Mouse (Mus musculus) CH12.LX (cell line): ENCODE measurements at regions not wholly inside any gene's neighbourhood (a gene's known extent, or its start where the extent isn't known, plus 50 kb on each side); places are given as distances from the start of the nearest gene placed in this dataset.

ENCODE experiments used
- DNase-seq: peaks from one replicate; pipeline ENCODE4 v3.0.0-alpha.2; 2013; ENCODE audit errors: extremely low read depth
- H3K27ac ChIP-seq: 2 replicates; pipeline ENCODE4 v1.5.1; 2012; ENCODE audit warnings: low read depth, mild to moderate bottlenecking, control low read depth, moderate library complexity; ENCODE audit not compliant: insufficient read depth
- H3K27me3 ChIP-seq: replicated peaks from 2 replicates; pipeline ENCODE3; 2012; ENCODE audit warnings: inconsistent platforms
- H3K36me3 ChIP-seq, 2 experiments: replicated peaks in 1 of 2; 2 replicates each; pipeline versions ENCODE3 to v1.6.1; 2012; ENCODE audit warnings: inconsistent platforms in 1 of 2, low read length in 1 of 2, mild to moderate bottlenecking in 1 of 2, mixed read lengths in 1 of 2, moderate library complexity in 1 of 2; ENCODE audit not compliant: control insufficient read depth in 1 of 2, insufficient read depth in 1 of 2
- H3K4me1 ChIP-seq, 2 experiments: 2 replicates each; pipeline ENCODE4 v1.6.1; 2012; ENCODE audit warnings: inconsistent platforms in 1 of 2, moderate library complexity in 1 of 2; ENCODE audit not compliant: insufficient read depth in 2 of 2, control insufficient read depth in 1 of 2
- H3K4me2 ChIP-seq: 2 replicates; pipeline ENCODE4 v1.6.1; 2012; ENCODE audit warnings: low read depth, mild to moderate bottlenecking, control low read depth; ENCODE audit not compliant: poor library complexity, insufficient read depth, severe bottlenecking
- H3K4me3 ChIP-seq, 3 experiments: fragments of 150-350 bp in 1 of 3; sonication (generic) in 1 of 3; replicated peaks in 1 of 3; 2 replicates each; pipeline versions ENCODE3 to v1.5.1; 2011 to 2012; ENCODE audit warnings: low read depth in 2 of 3, low read length in 2 of 3, mild to moderate bottlenecking in 2 of 3, moderate library complexity in 2 of 3, control low read depth in 1 of 3, improper control_type of control experiment in 1 of 3, inconsistent platforms in 1 of 3, mixed read lengths in 1 of 3; ENCODE audit not compliant: poor library complexity in 1 of 3
- H3K79me2 ChIP-seq: replicated peaks from 2 replicates; pipeline ENCODE4 v1.6.1; 2012; ENCODE audit warnings: mild to moderate bottlenecking, moderate library complexity; ENCODE audit not compliant: control insufficient read depth, poor library complexity, insufficient read depth, severe bottlenecking; ENCODE audit errors: extremely low read depth
- H3K9ac ChIP-seq: 2 replicates; pipeline ENCODE4 v1.6.1; 2012; ENCODE audit warnings: low read depth, mild to moderate bottlenecking, control low read depth, moderate library complexity; ENCODE audit not compliant: insufficient read depth
- H3K9me3 ChIP-seq: replicated peaks from 2 replicates; pipeline ENCODE3; 2012; ENCODE audit warnings: low read length, inconsistent platforms, mixed read lengths
- ETS1 ChIP-seq: conservative IDR thresholded peaks from 2 replicates; pipeline ENCODE4 v1.6.1; 2012; ENCODE audit warnings: low read depth, mild to moderate bottlenecking, inconsistent platforms, low read length, improper control_type of control experiment, moderate library complexity
- GABPA ChIP-seq: IDR thresholded peaks from 2 replicates; pipeline ENCODE4 v1.6.1; 2012; ENCODE audit warnings: low read depth, low read length, improper control_type of control experiment, inconsistent platforms; ENCODE audit not compliant: insufficient replicate concordance
- IRF4 ChIP-seq: IDR thresholded peaks from 2 replicates; pipeline ENCODE4 v1.6.1; 2014; ENCODE audit warnings: low read depth, mild to moderate bottlenecking, inconsistent platforms, low read length, improper control_type of control experiment
- JUND ChIP-seq: conservative IDR thresholded peaks from 2 replicates; pipeline ENCODE4 v1.6.1; 2011; ENCODE audit warnings: low read depth, low read length, improper control_type of control experiment
- KAT2A ChIP-seq: IDR thresholded peaks from 2 replicates; pipeline ENCODE4 v1.6.1; 2012; ENCODE audit warnings: low read length, improper control_type of control experiment, inconsistent platforms; ENCODE audit not compliant: insufficient replicate concordance
- MAX ChIP-seq: IDR thresholded peaks from 2 replicates; pipeline ENCODE4 v1.6.1; 2011; ENCODE audit warnings: low read length, improper control_type of control experiment
- MAZ ChIP-seq: IDR thresholded peaks from 2 replicates; pipeline ENCODE4 v1.6.1; 2012; ENCODE audit warnings: low read depth, mild to moderate bottlenecking, inconsistent platforms, low read length, improper control_type of control experiment, moderate library complexity
- MEF2A ChIP-seq: IDR thresholded peaks from 2 replicates; pipeline ENCODE4 v1.6.1; 2014; ENCODE audit warnings: low read depth, mild to moderate bottlenecking, inconsistent platforms, low read length, improper control_type of control experiment, borderline replicate concordance
- MXI1 ChIP-seq: IDR thresholded peaks from 2 replicates; pipeline ENCODE4 v1.6.1; 2011; ENCODE audit warnings: mild to moderate bottlenecking, low read depth, low read length, improper control_type of control experiment
- MYC ChIP-seq: IDR thresholded peaks from 2 replicates; pipeline ENCODE4 v1.6.1; 2011; ENCODE audit warnings: low read depth, mild to moderate bottlenecking, improper control_type of control experiment, low read length
- SIN3A ChIP-seq: IDR thresholded peaks from 2 replicates; pipeline ENCODE4 v1.6.1; 2012; ENCODE audit warnings: low read length, improper control_type of control experiment, inconsistent platforms
- SMC3 ChIP-seq: IDR thresholded peaks from 2 replicates; pipeline ENCODE4 v1.6.1; 2011; ENCODE audit warnings: low read depth, low read length, improper control_type of control experiment
- dilution Hi-C: fragments of 300-500 bp; cut with MboI; formaldehyde crosslinking; loops from 2 replicates; pipeline ENCODE4 v1.14.3; 2020; ENCODE audit warnings: low sequenced_read_pairs; ENCODE audit not compliant: extremely low pct_unique_long_range_greater_than_20kb, extremely low pct_ligation_motif_present
- in situ Hi-C: fragments of 300-500 bp; cut with MboI; formaldehyde crosslinking; loops from 3 replicates; pipeline ENCODE4 v1.14.3; 2019; ENCODE audit warnings: low sequenced_read_pairs, low pct_ligation_motif_present, low pct_unique_long_range_greater_than_20kb, mixed read lengths

- peak overlapping the region; percentile 35; the same call in 1 of the 2 replicates for H3K27ac ChIP-seq
Measured at GRCm38 (mm10) chr10:19209751-19210150, 146.6 kb upstream of the Olig3 start.

GRCm38 (mm10) chr10:19208101-19208722 is 148.1 kb upstream of the Olig3 start:
- in situ Hi-C loops = no loop called here
- no peak overlapping the region for H3K27ac ChIP-seq
- no peaks in the 10 kb centered on the region for H3K36me3 ChIP-seq
- H3K79me2 ChIP-seq = no peaks in the 10 kb centered on the region
- no peaks in the 10 kb centered on the region for H3K27me3 ChIP-seq
- no peak for DNase-seq
- H3K9ac ChIP-seq = no peak overlapping the region
- no peak overlapping the region for H3K4me2 ChIP-seq
- no peak for TF ChIP-seq JUND
- no peak for TF ChIP-seq MXI1
- no peak for TF ChIP-seq GABPA
- no peak for TF ChIP-seq SMC3
- no peak for TF ChIP-seq ETS1
- TF ChIP-seq SIN3A = no peak
- H3K9me3 ChIP-seq = peaks cover 3% of the 10 kb centered on the region
- dilution Hi-C loops = no loop called here
- H3K4me1 ChIP-seq = peaks cover 0 to 16% of the 10 kb centered on the region in 2 experiments; a peak in 2 of 4 replicates
- H3K4me3 ChIP-seq = no peak overlapping the region

More at GRCm38 (mm10) chr10:19209751-19210150, 146.6 kb upstream of the Olig3 start:
- peaks cover 0 to 16% of the 10 kb centered on the region in 2 experiments; a peak in 2 of 4 replicates for H3K4me1 ChIP-seq
- in situ Hi-C loops = no loop called here
- no peak overlapping the region for H3K4me3 ChIP-seq
- no peaks in the 10 kb centered on the region for H3K27me3 ChIP-seq
- peaks cover 3% of the 10 kb centered on the region for H3K9me3 ChIP-seq
- dilution Hi-C loops = no loop called here
- peak; percentile 63 for DNase-seq
- TF ChIP-seq MAZ (no peak), MYC (peak; percentile 43; the same call in 1 of the 2 replicates), MAX (0 out of 2 replicates have a peak, but pooled peaks have one; percentile 12), KAT2A (no peak), MEF2A (no peak; the same call in 1 of the 2 replicates), MXI1 (0 out of 2 replicates have a peak, but pooled peaks have one; percentile 33), IRF4 (peak; percentile 76), ETS1 (peak; percentile 77)
- TF ChIP-seq, all 38 proteins: peak for 5
- H3K4me2 ChIP-seq = peak overlapping the region; percentile 39
- H3K79me2 ChIP-seq = no peaks in the 10 kb centered on the region
- no peaks in the 10 kb centered on the region for H3K36me3 ChIP-seq
- 0 out of 2 replicates have a peak overlapping the region, but pooled peaks have one; percentile 28 for H3K9ac ChIP-seq
